Mouse (Mus musculus): ENCODE results near the gene Gm17657.
"Not testable (repeated sequence)": the region's sequence is repeated elsewhere in the genome, so short reads cannot be mapped to it uniquely, and the experiment has no call there.

The Gm17657 gene

DNA sequence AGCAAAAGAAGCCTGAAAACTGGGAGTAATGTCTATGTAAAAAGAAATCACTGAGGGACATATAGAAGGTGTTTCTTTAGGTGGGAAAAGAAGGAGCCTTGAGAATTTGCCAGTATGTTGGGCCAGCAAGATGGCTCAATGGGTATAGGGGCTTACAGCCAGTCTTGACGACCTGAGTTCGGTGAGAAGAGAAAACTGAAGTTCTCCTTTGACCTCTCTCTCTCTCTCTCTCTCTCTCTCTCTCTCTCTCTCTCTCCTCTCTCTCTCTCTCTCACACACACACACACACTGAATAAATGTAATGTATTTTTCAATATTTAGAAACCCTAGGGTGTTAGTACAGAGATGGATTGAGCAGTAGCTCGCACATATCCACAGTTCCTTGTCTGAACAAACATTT, 944 bp downstream of the Gm17657 start:
- DNase-seq (ENCODE audit: low spot score), result no peak

DNA sequence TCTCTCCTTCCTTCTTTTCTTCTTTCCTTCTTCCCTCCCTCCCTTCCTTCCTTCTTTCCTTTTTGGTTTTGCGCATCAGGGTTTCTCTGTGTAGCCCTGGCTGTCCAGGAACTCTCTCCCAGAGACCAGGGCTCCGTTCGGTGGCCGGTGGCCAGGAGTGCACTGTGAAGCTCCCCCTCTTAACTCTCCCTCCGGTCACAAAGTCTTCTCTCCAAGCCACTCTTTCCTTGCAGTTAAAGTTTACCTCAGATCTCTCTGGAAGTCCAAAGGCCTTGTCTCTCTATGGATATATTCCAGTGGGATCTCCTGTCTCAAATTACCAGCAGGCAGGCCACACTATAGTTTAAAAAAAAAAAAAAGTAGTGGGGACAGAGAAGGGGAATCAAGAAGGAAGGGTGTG, 4.2 kb downstream of the Gm17657 start:
- DNase-seq (ENCODE audit: low spot score), result no peak

DNA sequence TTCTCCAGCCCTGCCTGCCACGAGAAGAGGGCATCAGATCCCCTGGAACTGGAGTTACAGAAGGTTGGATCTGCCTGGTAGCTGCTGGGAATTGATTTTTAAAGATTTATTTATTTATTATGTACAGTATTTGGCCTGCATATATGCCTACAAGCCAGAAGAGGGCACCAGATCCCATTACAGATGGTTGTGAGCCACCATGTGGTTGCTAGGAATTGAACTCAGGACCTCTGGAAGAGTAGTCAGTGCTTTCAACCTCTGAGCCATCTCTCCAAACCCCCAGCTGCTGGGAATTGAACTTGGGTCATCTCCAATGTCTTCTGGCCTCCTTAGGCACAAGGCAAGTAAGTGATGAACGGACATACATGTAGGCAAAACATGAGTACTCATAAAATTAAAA, 5.4 kb downstream of the Gm17657 start:
- no peak for DNase-seq (ENCODE audit: low spot score)

DNA sequence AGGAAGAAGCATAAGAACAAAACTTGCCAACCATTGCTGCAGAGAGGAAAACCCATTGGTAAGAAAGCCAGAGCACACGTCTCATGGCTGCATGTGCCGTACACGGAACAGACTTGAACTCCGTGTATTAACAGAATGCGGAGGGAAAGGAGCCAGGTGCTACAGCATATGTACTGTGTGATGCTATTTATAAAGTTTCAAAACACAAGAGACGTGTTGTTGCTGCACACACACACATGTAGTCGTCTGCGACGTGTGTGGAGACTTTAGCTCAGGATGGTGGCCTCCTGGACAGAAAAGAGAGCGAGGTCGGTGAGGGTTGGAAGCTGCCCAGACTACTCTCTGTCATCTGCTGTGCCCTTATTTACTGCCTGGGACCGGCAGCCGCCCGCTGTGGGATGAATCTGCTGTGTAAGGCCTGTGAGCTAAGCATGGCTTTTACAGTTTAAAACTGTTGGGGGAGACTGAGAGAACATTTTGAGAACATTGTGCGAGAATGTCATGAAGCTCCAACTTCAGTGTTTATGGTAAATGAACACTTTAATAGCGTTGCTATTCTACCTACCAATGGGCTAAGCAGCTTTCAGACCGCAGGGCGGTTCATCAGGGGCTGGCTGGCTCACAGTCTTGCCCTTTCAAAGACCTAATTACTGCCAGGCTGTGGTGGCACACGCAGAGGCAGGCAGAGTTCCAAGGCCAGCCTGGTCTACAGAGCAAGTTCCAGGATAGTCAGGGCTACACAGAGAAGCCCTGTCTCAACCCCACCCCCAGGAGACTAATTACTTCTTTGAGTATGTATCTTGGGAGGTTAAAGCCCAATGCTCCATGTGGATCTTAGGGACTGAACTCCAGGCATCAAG, 6.4 kb downstream of the Gm17657 start:
- no peak for DNase-seq (ENCODE audit: low spot score)

DNA sequence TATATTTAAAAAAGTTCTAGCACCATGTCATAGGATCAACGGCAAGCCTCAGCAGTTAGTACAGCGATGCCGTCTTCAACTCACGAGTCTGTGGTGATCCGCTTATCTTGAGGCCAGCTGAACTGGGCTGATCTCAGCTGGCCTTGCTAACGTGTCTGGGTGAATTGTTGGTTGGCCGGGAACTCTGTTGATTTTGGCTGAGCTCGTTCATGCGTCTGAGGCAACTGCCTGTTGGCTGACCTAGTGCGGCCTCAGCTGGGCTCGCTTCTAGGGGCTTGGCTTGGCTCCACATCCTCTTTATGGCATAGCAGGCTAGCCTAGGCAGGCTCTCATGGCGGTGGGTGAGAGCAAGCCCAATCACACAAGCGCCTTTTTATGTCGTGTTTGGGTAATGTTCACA, 8.0 kb downstream of the Gm17657 start:
- no peak for DNase-seq (ENCODE audit: low spot score)

DNA sequence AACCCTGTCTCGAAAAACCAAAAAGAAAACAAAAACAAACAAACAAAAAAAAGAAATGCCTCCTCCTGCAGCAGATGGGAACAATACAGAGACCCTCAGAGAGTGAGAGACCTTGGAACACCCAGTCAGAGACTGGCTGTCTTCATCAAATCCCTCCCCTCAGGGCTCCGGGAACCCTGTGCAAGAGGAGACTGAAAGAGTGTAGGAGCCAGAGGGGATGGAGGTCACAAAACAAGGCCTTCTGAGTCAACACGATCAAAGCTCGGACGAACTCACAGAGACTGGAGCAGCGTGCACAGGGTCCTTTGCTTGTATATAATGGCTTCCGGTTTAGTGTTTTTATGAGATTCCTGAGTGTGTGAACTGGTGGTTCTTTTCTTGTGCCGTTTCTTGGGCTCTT, 9.0 kb downstream of the Gm17657 start:
- no peak for DNase-seq (ENCODE audit: low spot score)

DNA sequence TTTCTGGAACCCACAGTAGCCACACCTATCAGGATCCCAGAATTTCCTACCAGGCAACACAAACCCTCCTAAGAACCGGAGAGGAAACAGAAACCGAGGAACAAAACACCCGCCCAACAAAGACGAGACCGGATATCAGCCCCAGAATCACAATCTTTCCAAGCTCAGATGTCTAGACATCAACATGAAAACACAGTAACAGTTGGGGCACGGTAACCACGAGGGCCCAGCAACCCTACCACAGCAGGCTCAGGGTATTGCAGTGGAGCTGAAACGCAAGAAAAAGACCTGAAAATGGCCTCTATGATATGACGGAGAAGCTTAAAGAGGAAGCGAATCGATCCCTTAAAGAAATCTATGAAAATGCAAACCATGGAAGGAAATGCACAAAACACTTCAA, 15.6 kb downstream of the Gm17657 start:
- DNase-seq (ENCODE audit: low spot score), result no peak

DNA sequence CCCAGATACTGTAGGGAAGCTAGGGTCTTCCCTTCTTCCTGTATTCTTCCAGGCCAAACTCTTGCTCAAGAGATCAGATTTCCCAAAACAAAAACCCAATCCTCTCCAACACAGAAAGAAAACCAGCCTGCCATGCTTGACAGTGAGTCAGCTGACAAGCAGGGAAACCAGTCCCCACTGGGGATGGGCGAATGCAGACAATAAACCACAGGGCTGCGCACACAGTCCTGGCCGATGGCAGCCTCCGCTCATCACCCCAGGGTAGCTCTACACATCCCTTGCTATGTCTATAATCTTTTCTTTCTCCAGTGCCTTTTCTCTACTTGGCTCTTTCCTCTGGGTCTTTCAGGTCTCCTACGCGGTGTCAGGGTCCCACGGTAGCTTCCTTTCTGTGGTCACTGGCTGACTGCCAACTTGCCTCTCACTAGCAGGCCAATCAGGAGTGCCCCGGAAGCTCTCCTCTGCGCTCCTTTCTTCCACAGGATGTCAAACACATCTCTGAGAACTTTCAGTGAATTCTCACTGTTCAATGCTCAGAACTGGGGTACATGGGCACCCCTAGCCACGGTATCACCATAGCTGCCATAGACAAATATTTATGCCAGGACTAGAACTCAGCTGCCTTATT, 17.6 kb downstream of the Gm17657 start:
- peak; percentile 36 for DNase-seq (ENCODE audit: low spot score)

DNA sequence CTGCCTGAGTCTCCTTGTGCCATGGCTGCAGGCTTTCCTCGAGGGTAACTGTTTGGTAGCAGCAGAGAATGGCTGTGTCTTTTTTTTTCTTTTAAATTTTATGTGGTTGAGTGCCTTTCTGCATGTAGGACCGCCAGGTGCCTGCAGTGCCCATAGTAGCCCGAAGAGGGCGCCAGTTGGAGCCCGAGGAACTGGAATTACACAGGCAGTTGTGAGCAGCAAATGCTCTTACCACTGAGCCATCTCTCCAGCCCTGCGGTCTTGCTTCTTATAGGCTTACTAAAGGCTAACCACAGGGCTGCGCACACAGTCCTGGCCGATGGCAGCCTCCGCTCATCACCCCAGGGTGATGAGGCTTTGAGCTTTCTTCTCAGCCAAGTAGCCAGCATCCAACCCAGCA, 18.2 kb downstream of the Gm17657 start:
- DNase-seq (ENCODE audit: low spot score), result no peak

DNA sequence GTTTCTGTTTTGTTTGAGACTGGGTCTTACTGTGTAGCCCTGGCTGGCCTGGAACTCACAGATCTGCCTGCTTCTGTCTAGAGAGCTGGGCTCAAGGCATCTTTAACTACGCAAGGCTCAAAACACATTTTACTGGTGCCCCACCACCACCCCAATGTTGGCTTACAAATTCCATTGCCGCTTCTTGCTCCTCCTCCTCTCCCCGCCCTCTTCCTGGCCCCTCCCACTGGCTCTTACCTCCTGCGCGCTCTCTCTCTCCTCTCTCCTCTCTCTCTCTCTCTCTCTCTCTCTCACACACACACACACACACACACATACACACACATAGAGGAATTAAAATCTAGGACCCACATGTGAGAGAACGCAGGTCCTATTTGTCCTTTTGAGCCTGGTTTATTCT, 18.9 kb downstream of the Gm17657 start:
- DNase-seq (ENCODE audit: low spot score), result no peak

DNA sequence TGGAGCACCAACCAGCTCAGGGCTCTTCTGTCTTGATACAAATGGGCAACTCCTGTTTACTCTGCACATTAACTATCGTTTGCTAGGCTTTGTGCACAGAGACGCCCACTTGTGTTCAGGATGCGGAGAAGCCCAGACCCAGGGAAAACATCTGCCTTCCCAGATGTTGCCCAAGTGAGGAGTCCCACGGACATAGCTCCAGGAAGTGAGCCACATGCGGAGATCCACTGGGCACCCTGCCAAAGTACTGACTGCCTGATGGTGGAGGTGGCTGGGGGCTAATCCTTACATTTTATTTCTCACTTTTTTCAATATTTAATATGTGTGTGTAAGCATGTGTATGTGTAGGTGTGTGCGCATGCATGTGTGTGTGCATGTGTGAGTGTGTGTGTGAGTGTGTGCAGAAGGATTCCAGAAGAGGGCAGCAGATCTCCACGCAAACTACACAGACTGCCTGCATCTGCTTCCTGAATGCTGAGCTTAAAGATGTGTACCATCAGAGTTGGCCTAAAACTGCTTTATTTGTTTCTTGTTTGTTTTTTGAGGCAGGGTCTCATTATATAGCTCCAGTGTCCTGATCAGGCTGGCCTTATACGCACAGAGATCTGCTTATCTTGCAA, 20.8 kb downstream of the Gm17657 start:
- DNase-seq (ENCODE audit: low spot score), result no peak

DNA sequence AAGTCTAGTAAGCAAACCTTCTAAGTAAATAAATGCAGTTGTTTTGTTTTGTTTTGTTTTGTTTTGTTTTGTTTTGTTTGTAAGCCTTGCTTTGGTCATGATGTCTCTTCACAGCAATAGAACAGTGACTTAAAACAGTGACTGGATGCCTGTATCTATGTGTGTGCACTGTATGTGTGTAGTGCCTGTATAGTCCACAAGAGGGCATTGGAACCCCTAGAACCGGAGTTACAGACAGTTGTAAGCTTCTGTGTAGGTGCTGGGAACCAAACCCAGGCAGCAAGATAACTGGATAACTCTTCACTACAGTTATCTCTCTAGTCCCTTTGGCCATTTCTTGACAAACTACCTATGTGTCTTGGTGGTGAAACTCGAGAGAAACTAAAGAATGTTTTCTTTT, 23.8 kb downstream of the Gm17657 start:
- DNase-seq (ENCODE audit: low spot score), result no peak

DNA sequence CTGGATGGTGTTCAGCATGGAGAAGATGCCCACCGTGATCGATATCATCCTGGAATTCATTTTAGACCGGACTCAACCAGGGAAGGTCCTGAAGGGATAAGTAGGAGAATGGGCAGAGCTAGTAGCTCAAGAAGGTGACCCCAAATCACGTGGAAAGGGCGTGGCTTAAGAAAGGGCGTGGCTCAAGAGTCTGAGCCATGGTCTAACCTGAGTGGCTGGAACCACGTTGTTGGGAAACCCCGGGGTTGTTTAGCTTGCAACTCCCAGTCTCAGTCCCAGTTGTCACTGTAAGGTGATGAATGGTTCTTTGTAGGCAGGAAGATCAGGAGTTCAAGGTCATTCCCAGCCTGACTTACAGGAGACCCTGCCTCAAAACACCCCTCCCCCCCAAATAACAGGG, 29.7 kb downstream of the Gm17657 start:
- no peak for DNase-seq (ENCODE audit: low spot score)

DNA sequence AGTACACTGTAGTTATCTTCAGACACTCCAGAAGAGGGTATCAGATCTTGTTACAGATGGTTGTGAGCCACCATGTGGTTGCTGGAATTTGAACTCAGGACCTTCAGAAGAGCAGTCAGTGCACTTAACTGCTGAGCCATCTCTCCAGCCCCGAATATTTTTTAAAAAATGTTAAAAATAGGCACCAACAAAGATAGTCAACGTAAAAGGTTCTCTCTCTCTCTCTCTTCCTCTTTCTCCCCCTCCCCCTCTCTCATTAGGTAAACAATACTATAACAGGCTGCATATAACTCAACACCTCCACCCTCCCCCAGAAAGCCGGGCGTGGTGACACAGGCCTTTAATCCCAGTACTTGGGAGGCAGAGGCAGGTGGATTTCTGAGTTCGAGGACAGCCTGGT, 30.8 kb downstream of the Gm17657 start:
- not testable (repeated sequence) for DNase-seq (ENCODE audit: low spot score)

DNA sequence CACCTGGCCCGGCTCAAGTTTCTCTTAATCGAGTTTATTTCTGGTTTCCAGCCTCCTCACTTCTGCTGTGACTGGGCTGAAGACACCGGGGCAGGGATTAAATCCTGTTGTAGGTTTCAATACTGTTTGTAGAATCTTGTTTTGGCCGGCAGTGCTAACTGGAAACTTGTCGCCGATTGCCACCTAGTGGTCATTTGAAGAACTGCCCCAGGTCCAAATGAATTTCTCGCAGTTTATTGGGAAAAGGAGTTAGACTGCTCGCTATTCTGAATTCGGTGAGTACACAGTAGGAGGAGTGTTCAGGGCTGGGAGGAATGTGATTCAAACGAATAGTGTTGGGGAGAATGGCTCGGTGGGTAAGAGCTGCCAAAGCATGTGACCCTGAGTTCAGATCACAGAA, 35.0 kb downstream of the Gm17657 start:
- peak; percentile 69 for DNase-seq (ENCODE audit: low spot score)

DNA sequence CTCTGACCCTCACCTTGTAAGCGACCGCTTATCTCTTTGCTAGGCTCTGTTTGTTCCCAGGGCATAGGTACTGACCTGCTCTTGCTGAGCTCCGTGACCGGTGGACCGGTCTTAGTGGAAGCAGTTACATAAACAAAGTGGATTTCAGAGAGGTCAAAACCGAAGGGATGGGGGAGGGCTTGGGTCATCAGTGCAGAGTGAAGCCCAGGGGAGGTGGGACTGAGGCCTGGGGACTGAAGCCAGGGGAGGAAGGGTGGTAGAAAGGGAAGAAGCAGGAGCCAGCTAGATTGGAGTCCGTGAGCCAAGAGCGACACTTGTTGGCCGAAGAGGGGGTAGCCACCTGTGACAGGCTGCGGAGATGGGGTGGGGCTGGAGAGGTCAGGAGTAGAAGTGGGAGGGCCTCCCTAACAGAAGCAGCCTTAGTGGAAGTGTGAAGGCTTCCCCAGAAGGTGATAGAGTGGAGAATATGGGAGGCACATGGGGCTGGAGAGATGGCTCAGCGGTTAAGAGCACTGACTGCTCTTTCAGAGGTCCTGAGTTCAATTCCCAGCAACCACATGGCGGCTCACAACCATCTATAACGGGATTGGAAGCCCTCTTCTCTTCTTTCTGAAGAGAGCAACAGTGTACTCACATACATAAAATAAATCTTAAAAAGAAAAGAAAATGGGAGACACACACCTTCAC, 36.3 kb downstream of the Gm17657 start:
- no peak for DNase-seq (ENCODE audit: low spot score)

DNA sequence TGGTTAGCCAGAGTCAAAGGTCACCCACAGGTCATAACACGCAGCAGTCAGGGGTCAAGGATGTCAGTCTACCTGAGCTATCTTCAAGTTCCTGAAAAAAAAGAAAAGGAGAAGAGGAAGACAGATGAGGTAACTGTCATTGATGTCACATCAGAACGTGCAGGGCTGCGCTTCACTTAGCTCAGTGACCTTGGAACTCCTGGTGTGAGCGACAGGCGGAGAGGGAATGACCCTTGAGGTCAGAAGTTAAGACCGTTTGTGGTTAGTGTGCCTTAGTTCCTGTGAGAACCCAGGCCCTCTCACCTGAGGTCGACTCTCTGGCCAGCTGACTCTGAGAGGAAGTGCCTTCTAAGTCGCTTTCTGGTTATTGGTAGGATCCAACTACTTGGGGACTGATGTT, 38.7 kb downstream of the Gm17657 start:
- DNase-seq (ENCODE audit: low spot score), result no peak

DNA sequence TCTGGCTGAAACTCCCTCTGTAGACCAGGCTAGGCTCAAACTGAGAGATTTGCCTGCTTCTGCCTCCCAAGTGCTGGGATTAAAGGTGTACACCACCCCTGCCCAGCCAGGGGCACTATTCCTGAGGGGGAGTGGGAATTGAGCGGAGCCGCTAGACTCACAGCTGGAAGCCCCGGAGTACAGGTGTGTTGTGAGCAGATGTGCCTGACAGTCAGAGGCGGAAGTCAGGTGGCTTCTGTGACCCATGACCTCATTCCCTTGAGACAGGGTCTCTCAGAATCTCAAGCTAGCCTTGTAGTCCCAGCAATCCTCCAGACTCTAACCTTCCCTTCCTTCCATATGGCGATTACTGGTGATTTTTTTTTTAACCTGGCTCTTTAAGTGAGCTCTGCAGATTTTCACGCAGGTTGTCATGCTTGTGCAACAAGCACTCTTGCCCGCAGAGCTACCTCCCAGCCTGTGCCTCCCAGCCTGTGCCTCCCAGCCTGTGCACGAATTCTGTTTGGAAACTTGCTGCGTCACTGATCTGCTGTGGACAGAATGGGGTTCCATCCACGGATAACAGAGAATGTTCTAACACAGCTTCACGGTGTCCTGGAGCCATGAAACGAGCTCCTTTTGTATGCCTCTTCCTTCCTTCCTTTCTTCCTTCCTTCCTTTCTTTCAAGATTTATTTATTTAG, 40.4 kb downstream of the Gm17657 start:
- no peak for DNase-seq (ENCODE audit: low spot score)

DNA sequence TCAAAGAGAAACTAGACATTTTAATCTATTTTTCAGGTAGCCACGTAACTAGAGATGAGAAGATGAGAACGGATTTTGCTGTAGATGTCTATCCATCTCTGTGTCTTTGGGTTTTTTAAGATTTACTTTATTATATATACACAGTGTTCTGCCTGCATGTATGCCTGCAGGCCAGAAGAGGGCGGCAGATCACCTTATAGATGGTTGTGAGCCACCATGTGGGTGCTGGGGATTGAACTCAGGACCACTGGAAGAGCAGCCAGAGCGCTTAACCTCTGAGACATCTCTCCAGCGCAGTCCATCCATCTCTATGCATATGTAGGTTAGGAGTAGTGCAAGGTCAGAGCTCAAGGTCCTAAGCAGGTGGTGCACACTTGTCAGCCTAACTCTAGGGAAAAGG, 45.7 kb downstream of the Gm17657 start:
- no peak for DNase-seq (ENCODE audit: low spot score)

DNA sequence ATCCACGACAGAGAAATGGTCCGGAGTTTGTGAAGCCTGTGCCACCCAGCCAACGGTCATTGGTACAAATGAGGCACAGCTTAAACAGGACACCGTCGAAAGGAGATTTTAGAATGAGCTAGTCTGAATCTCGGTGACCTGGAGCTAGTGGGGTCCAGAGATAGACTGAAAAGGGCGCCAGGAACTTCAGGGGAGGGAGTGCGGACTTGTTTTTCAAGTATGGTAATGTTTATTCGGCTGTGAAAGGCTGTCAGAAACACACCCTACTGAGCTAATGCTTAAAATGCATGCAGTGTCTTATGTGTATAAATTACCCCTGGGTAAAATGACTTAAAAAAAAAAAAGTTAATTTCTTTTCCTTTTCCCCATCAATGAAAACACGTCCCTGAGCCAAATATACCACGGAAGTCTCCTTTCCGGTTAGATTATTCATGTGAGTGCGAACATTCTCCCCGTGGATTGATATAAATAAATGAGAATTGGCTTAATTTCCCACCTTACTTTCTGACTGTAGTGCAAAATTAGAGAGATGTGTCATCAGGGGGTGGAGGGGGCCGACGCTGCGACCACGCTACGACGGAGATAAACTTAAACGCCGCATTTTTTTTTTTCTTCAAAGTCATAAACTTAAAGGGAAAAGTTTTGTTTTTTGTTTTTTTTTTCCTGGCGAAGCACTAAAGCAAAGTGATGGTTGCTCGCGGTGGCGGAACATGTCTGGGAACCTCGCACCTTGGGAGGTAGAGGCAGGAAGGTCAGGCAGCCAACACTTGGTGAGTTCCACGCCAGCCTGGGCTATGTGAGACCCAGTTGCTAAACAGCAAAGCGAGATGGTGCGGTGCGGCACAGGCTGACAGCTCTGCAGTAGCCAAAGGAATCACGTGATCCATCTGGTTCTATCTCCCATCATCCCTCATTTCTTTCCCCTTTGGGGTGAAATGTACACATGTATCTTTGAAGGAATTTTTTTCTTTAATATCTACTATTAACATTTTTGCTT, 46.5 kb downstream of the Gm17657 start:
- no peak for DNase-seq (ENCODE audit: low spot score)
